In genomic region chr9:27153861-27154260, GRCm38 (mm10) we compare ENCODE assay signal across 10 mouse cellular contexts. TPM values are rescaled to one million over a fixed set of nuclear protein-coding genes. Genes with fewer than 3 reads are reported as not detected.
DNase-seq lines count a peak whose midpoint lies in the region; ATAC-seq and TF ChIP-seq lines count a peak whose summit lies in the region.
"Had no signal": no experiment of that assay in that cellular context is flagged by ENCODE, and none has a peak within 500 bp of the region (broad histone marks: within the 10 kb centered on the region; RNA-seq: fewer than 3 reads in every experiment).

No protein-coding gene starts in this region.

- intact Hi-C loops in heart, postnatal 25 days (cut with DNase I): loop anchor here (2.0 kb wide), 1 partner anchor 19 kb away; no protein-coding TSS in a partner anchor

- H3K27me3 ChIP-seq in heart, embryonic 14.5 days (ENCODE audit: control insufficient read depth, insufficient read depth, low read length): no peaks in the 10 kb centered on the region
- no peaks in the 10 kb centered on the region for H3K27me3 ChIP-seq in hindbrain, embryonic 11.5 days (ENCODE audit: control insufficient read depth, insufficient read depth, low read length)
- H3K27me3 ChIP-seq in midbrain, embryonic 15.5 days (replicated peaks): no peaks in the 10 kb centered on the region
- H3K27me3 ChIP-seq in liver, embryonic 12.5 days (replicated peaks): peaks cover 36% of the 10 kb centered on the region

- 81% methylated on average over 4 of the region's 4 CpGs for WGBS in heart, embryonic 14.5 days
- 45% methylated on average over 4 of the region's 4 CpGs for WGBS in hindbrain, embryonic 11.5 days
- 46% methylated on average over 4 of the region's 4 CpGs for WGBS in midbrain, embryonic 15.5 days
- 67% methylated on average over 4 of the region's 4 CpGs for WGBS in liver, embryonic 12.5 days (ENCODE audit: insufficient replicate concordance)

- H3K36me3 ChIP-seq in heart, embryonic 14.5 days (ENCODE audit: control insufficient read depth, insufficient read depth, low read length): no peaks in the 10 kb centered on the region
- no peaks in the 10 kb centered on the region for H3K36me3 ChIP-seq in hindbrain, embryonic 11.5 days (ENCODE audit: control insufficient read depth, insufficient read depth, low read length)
- H3K36me3 ChIP-seq in midbrain, embryonic 15.5 days (replicated peaks): no peaks in the 10 kb centered on the region
- no peaks in the 10 kb centered on the region for H3K36me3 ChIP-seq in liver, embryonic 12.5 days

- TF ChIP-seq CTCF in cortical plate, adult 2 months (IDR thresholded peaks at IDR 0.05; ENCODE audit: extremely low read depth, insufficient read depth, low read length): no peak

- DNase-seq in heart, postnatal 25 days (ENCODE audit: low spot score): no peak
- DNase-seq in hindbrain, embryonic 11.5 days (ENCODE audit: low spot score): no peak
- DNase-seq in spleen, adult 18-20 months: no peak
- DNase-seq: kidney, adult 2 months; left cerebral cortex, postnatal 4 days had no signal

- no peak overlapping the region for H3K9ac ChIP-seq in heart, embryonic 14.5 days (ENCODE audit: low read length)
- peak overlapping the region; percentile 70 for H3K9ac ChIP-seq in hindbrain, embryonic 11.5 days (ENCODE audit: low read depth, low read length)
- H3K9ac ChIP-seq in midbrain, embryonic 15.5 days: no peak overlapping the region
- no peak overlapping the region for H3K9ac ChIP-seq in liver, embryonic 12.5 days

- no peak overlapping the region for H3K27ac ChIP-seq in heart, embryonic 14.5 days (replicated peaks in 1 of 2; ENCODE audit: control insufficient read depth in 1 of 2, insufficient read depth in 1 of 2, low read depth in 2 of 2, low read length in 2 of 2)
- H3K27ac ChIP-seq in cortical plate, adult 2 months (ENCODE audit: insufficient read depth, low read length): peak overlapping the region; percentile 49; the same call in 1 of the 2 replicates
- H3K27ac ChIP-seq in hindbrain, embryonic 11.5 days (ENCODE audit: low read depth, low read length): no peak overlapping the region
- no peak overlapping the region for H3K27ac ChIP-seq in midbrain, embryonic 15.5 days
- H3K27ac ChIP-seq in liver, embryonic 12.5 days: no peak overlapping the region

- no peaks in the 10 kb centered on the region for H3K9me3 ChIP-seq in heart, embryonic 14.5 days (ENCODE audit: control insufficient read depth, low read length)
- H3K9me3 ChIP-seq in hindbrain, embryonic 11.5 days (ENCODE audit: control insufficient read depth, low read length): no peaks in the 10 kb centered on the region
- H3K9me3 ChIP-seq in midbrain, embryonic 15.5 days: no peaks in the 10 kb centered on the region
- H3K9me3 ChIP-seq in liver, embryonic 12.5 days (replicated peaks): no peaks in the 10 kb centered on the region

- no peak for ATAC-seq in heart, embryonic 14.5 days (ENCODE audit: insufficient number of reproducible peaks, insufficient read depth, low FRiP score, low read depth)
- no peak for ATAC-seq in hindbrain, embryonic 11.5 days (ENCODE audit: low FRiP score)
- no peak for ATAC-seq in midbrain, embryonic 15.5 days (replicated peaks)
- no peak for ATAC-seq in erythroblast, adult 5-6 weeks (replicated peaks; ENCODE audit: low FRiP score, poor library complexity, severe bottlenecking)
- ATAC-seq in liver, embryonic 12.5 days: no peak

- TF ChIP-seq POLR2A in cortical plate, adult 2 months (IDR thresholded peaks at IDR 0.05; ENCODE audit: extremely low read depth, insufficient read depth, low read length): no peak

- H3K4me2 ChIP-seq in heart, embryonic 14.5 days (ENCODE audit: low read length): peak overlapping the region; percentile 82
- H3K4me2 ChIP-seq in hindbrain, embryonic 11.5 days (replicated peaks; ENCODE audit: low read depth, low read length): peak overlapping the region; percentile 59
- H3K4me2 ChIP-seq in midbrain, embryonic 15.5 days: peak overlapping the region; percentile 80
- no peak overlapping the region for H3K4me2 ChIP-seq in liver, embryonic 12.5 days

- H3K4me1 ChIP-seq in heart, embryonic 14.5 days (ENCODE audit: control insufficient read depth in 2 of 2, insufficient read depth in 2 of 2, low read length in 2 of 2): peaks cover 9 to 21% of the 10 kb centered on the region in 2 experiments
- peaks cover 10% of the 10 kb centered on the region for H3K4me1 ChIP-seq in cortical plate, adult 2 months (ENCODE audit: control insufficient read depth, insufficient read depth, low read length)
- peaks cover 5% of the 10 kb centered on the region for H3K4me1 ChIP-seq in hindbrain, embryonic 11.5 days (replicated peaks; ENCODE audit: control insufficient read depth, insufficient read depth, low read length)
- peaks cover 55% of the 10 kb centered on the region for H3K4me1 ChIP-seq in midbrain, embryonic 15.5 days
- peaks cover 4% of the 10 kb centered on the region; the same call in 1 of the 2 replicates for H3K4me1 ChIP-seq in liver, embryonic 12.5 days

- peak overlapping the region in 1 of 2 experiments; percentile 77; a peak in 2 of 4 replicates for H3K4me3 ChIP-seq in heart, embryonic 14.5 days (ENCODE audit: control insufficient read depth in 1 of 2, insufficient read depth in 1 of 2, low read depth in 1 of 2, low read length in 2 of 2)
- peak overlapping the region; percentile 69 for H3K4me3 ChIP-seq in cortical plate, adult 2 months (ENCODE audit: insufficient read depth, low read length)
- H3K4me3 ChIP-seq in hindbrain, embryonic 11.5 days (ENCODE audit: low read depth, low read length): peak overlapping the region; percentile 80
- peak overlapping the region; percentile 74 for H3K4me3 ChIP-seq in midbrain, embryonic 15.5 days
- no peak overlapping the region for H3K4me3 ChIP-seq in liver, embryonic 12.5 days

RNA-seq across cellular contexts. Expression of gene Jam3, which starts 1.4 kb away (rescaled TPM):
- 38.8 and 40.9 TPM in 2 replicates for polyA plus RNA-seq in heart, embryonic 14.5 days (2014; fragmentation: Nextera tagmentation; extraction: Ambion mirVana)
- total RNA-seq in heart, postnatal 25 days (2021): 10 to 100 TPM; 13.0 to 16.6 TPM
- 58.8 and 59.0 TPM in 2 replicates for polyA plus RNA-seq in cortical plate, adult 2 months (2012; rRNA removed)
- 151 and 163 TPM in 2 replicates for polyA plus RNA-seq in hindbrain, embryonic 11.5 days (2014; fragmentation: Nextera tagmentation; extraction: Ambion mirVana)
- polyA plus RNA-seq in midbrain, embryonic 15.5 days (2015; fragmentation: Nextera tagmentation; extraction: Ambion mirVana): 52.2 and 53.5 TPM in 2 replicates
- total RNA-seq in erythroblast, adult 5-6 weeks (2015; ENCODE audit: low replicate concordance): not detected in 2 replicates
- total RNA-seq in erythroblast, adult 5-6 weeks (2017; ENCODE audit: low replicate concordance): 0.60 TPM in 1 of 2 replicates, not detected in the other
- 12.0 and 12.6 TPM in 2 replicates for polyA plus RNA-seq in liver, embryonic 12.5 days (2016; fragmentation: Nextera tagmentation; extraction: Ambion mirVana)
